Mouse (Mus musculus) megakaryocyte, embryonic 14.5 days (primary cell): ENCODE results near the gene Chd9.

Experiments used
- FLI1 ChIP-seq: IDR thresholded peaks from 2 replicates; pipeline ENCODE4 v1.6.1; 2012; ENCODE audit warnings: low read length, inconsistent platforms, mixed read lengths
- GATA1 ChIP-seq: IDR thresholded peaks from 3 replicates; pipeline ENCODE4 v1.6.1; 2012; ENCODE audit warnings: mixed read lengths, low read length, inconsistent platforms, borderline replicate concordance

GRCm38 (mm10) chr8:90847980-90848379, 19.8 kb downstream of the Chd9 start:
- no peak for TF ChIP-seq GATA1
- no peak for TF ChIP-seq FLI1
